Mouse (Mus musculus) T-helper 1 cell (primary cell): ENCODE data around the gene Olfr71.

ENCODE experiments used
- in situ Hi-C: fragments of 300-600 bp; cut with MboI, MseI; formaldehyde crosslinking; loops from one replicate; pipeline ENCODE4 v1.15.1; 2025; ENCODE audit warnings: high pct_unique_total_duplicates

Gene Olfr71

GRCm38 (mm10) chr4:43656339-43657109, 53.5 kb downstream of the Olfr71 start, which contains the start of gene Hint2:
TSS of gene Hint2 (minus strand) at chr4:43656466.
- in situ Hi-C loops = no loop called here

- in situ Hi-C loops = no loop called here
Observed at GRCm38 (mm10) chr4:43655656-43656338, 54.3 kb downstream of the Olfr71 start.
